Mouse (Mus musculus) hindbrain, postnatal 0 days (tissue): Measurements from ENCODE around the gene Safb2. TPM values are rescaled to one million over a fixed set of nuclear protein-coding genes. Genes with fewer than 3 reads are reported as not detected.

Experiments used
- ATAC-seq: fragments of 200-750 bp; cut with Nextera tagmentation; 2 replicates; pipeline ENCODE4 v1.8.0; 2017; ENCODE audit warnings: mild to moderate bottlenecking, moderate TSS enrichment, moderate library complexity
- DNase-seq: peaks from one replicate; pipeline ENCODE4 v3.0.0-alpha.2; 2015; ENCODE audit warnings: low spot score
- H3K27ac ChIP-seq: fragments of 300-500 bp; sonication (generic); 2 replicates; pipeline ENCODE4 v1.5.1; 2014; ENCODE audit warnings: mild to moderate bottlenecking
- H3K27me3 ChIP-seq: fragments of 300-500 bp; sonication (generic); 2 replicates; pipeline ENCODE4 v1.6.1; 2014; ENCODE audit warnings: low read length, mixed read lengths; ENCODE audit not compliant: insufficient read depth
- H3K36me3 ChIP-seq: fragments of 300-500 bp; sonication (generic); 2 replicates; pipeline ENCODE4 v1.6.1; 2014; ENCODE audit warnings: low read length, mixed read lengths; ENCODE audit not compliant: insufficient read depth
- H3K4me1 ChIP-seq: fragments of 300-500 bp; sonication (generic); 2 replicates; pipeline ENCODE4 v1.6.1; 2014; ENCODE audit warnings: antibody characterized with exemption, low read length, mixed read lengths; ENCODE audit not compliant: insufficient read depth
- H3K4me2 ChIP-seq: fragments of 300-500 bp; sonication (generic); 2 replicates; pipeline ENCODE4 v1.6.1; 2014; ENCODE audit warnings: low read depth, mild to moderate bottlenecking, low read length, moderate library complexity, mixed read lengths
- H3K4me3 ChIP-seq: fragments of 300-500 bp; sonication (generic); 2 replicates; pipeline ENCODE4 v1.5.1; 2014; ENCODE audit warnings: low read length
- H3K9ac ChIP-seq: fragments of 300-500 bp; sonication (generic); replicated peaks from 2 replicates; pipeline ENCODE4 v1.6.1; 2014; ENCODE audit warnings: mild to moderate bottlenecking, low read length, moderate library complexity, mixed read lengths
- H3K9me3 ChIP-seq: fragments of 300-500 bp; sonication (generic); 2 replicates; pipeline ENCODE4 v1.6.1; 2016; ENCODE audit warnings: low read length, mixed read lengths
- CTCF ChIP-seq: IDR thresholded peaks from 2 replicates; pipeline ENCODE4 v1.5.1; 2016; ENCODE audit warnings: antibody characterized with exemption, control low read depth, low read depth
- WGBS: fragments of 180-500 bp; shearing (Covaris S2); extraction: QIAGEN DNeasy Blood & Tissue Kit; methylation state at CpG from one replicate; pipeline ENCODE4 v1.1.7; 2014; 5-methylcytosine and 5-hydroxymethylcytosine counted together
- polyA plus RNA-seq: library from polyadenylated mRNA; unstranded; fragments of >200 nt; fragmentation: Nextera tagmentation; extraction: Ambion mirVana; gene quantifications from 2 replicates; pipeline ENCODE4 v1.2.1, GENCODE M21; 2015
- total RNA-seq: library from RNA; depleted of rRNA; stranded (reverse); fragments of >200 nt; gene quantifications from 2 replicates; pipeline ENCODE4 v1.2.3, GENCODE M21; 2014

Gene Safb2
- total and polyA plus RNA-seq, 2 experiments from 2014 or later, result 45.2 to 48.4 TPM

DNA sequence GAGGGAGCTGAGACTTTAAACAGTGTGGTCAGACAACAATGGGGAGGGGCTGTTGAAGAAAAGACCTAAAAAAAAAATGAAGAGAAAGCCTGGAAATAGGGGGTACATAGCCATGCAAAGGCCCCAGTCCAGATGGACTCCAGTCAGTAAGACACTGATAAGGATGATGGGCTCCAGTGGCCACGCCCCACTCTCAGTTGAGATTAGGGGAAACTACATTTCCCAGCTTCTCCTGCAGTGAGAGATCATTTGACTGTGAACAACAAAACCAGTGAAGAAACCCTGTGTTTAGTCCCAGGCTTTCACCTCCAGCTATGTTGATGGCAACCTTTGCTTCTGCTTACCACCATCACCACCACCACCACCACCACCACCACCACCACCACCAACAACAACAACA lies 38.4 kb downstream of the Safb2 start:
- Histone ChIP-seq H3K27me3 (no peaks in the 10 kb centered on the region), H3K4me1 (peaks cover 9% of the 10 kb centered on the region), H3K4me2 (no peak overlapping the region), H3K9ac (no peak overlapping the region), H3K27ac (no peak overlapping the region), H3K4me3 (no peak overlapping the region), H3K9me3 (no peaks in the 10 kb centered on the region), H3K36me3 (no peaks in the 10 kb centered on the region)
- ATAC-seq (no peak), DNase-seq (no peak)
- WGBS, result 92% methylated on average over 1 of the region's 1 CpGs
- no peak for TF ChIP-seq CTCF

DNA sequence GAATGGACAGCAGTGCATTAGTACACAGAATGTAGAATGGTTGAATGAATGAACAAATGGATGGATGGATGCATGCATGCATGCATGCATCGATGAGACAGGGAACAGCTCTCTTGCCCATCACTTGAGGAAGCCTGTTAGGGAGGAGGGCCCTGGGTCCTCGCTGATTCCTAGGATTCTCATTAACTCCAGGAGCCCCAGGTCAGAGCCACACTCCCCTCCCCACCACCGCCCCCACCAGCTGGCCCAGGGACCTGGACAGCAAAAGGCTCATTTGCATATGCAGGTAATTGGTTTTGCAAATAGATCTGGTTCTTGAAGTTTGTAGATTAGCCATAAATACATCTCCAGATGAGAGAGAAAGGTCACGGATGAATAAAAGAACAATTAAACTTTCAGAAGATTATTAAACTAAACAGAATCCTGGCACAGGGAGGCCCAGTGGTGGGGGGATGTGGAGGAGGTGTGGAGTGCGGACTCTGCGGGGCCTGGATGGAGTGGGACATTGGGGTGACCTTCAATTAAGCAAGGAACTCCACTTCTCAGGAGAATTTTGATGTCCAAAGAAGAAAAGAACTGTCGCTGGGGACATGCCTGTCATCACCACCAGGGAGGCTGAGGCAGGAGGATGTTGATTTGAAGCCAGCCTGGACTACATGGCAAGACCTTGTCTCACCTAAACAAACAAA lies 39.5 kb downstream of the Safb2 start:
- no peak for TF ChIP-seq CTCF
- ATAC-seq (no peak), DNase-seq (no peak)
- H3K27ac ChIP-seq, result no peak overlapping the region
- H3K4me2 ChIP-seq, result no peak overlapping the region
- peaks cover 7% of the 10 kb centered on the region for H3K4me1 ChIP-seq
- H3K9ac ChIP-seq, result no peak overlapping the region
- no peaks in the 10 kb centered on the region for H3K36me3 ChIP-seq
- H3K9me3 ChIP-seq, result no peaks in the 10 kb centered on the region
- 76% methylated on average over 7 of the region's 7 CpGs for WGBS
- H3K4me3 ChIP-seq, result no peak overlapping the region
- no peaks in the 10 kb centered on the region for H3K27me3 ChIP-seq

DNA sequence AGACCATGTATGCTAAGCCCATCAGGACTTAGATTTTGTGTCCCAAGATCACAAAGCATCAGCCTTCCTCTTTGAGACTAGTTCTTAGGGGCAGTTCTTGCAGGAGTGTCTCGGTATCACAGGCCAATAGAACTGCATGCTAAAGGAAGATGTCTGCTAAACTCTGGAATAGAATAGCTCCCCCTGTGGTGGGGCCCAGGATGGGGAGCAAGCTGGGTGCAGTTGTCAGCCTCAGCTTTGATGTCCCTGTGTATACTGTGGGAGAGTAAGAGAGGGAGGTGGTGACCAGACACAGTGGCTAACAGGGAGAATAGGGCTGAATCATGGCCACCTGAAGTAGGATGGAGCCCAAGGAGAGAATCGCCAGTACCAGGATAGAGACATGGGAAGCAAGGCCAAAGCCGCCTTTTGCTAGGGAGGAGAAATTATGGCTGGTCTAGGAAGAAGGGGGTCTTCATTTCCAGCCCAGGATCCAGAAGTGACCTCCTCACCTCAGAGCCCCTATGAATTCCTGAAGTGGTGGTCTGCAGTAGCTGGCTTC lies 40.6 kb downstream of the Safb2 start:
- no peak overlapping the region for H3K4me3 ChIP-seq
- H3K27me3 ChIP-seq, result no peaks in the 10 kb centered on the region
- TF ChIP-seq CTCF, result peak; percentile 42
- 75% methylated on average over 3 of the region's 3 CpGs for WGBS
- DNase-seq, result no peak
- H3K4me2 ChIP-seq, result no peak overlapping the region
- H3K9ac ChIP-seq, result no peak overlapping the region
- no peak overlapping the region for H3K27ac ChIP-seq
- H3K4me1 ChIP-seq, result peaks cover 7% of the 10 kb centered on the region
- H3K36me3 ChIP-seq, result no peaks in the 10 kb centered on the region
- ATAC-seq, result no peak
- no peaks in the 10 kb centered on the region for H3K9me3 ChIP-seq

DNA sequence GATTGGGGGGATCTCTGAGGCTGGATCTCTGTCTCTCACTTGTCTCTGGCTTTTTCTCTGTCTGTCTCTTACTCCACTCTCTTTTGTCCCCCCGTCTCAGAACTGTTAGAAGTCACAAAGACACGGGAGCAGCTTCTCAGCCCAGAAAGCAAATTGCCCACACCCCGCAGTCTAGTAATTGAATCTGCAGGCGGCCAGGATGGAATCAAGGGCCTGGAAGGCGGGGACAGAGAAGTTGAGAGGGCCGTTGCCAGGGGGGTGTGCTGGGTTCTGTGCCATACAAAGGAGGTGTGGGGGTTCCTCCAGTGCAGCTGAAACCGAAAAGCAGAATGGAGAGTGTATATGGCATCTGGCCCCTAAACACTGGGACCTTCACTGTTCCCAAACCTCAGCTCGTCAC lies 41.6 kb downstream of the Safb2 start:
- Histone ChIP-seq H3K4me2 (no peak overlapping the region), H3K9me3 (no peaks in the 10 kb centered on the region), H3K9ac (no peak overlapping the region), H3K4me1 (peaks cover 11% of the 10 kb centered on the region), H3K27me3 (no peaks in the 10 kb centered on the region), H3K4me3 (no peak overlapping the region), H3K36me3 (no peaks in the 10 kb centered on the region), H3K27ac (peak overlapping the region; percentile 22; the same call in 1 of the 2 replicates)
- TF ChIP-seq CTCF, result no peak
- ATAC-seq (no peak), DNase-seq (peak; percentile 51)
- WGBS, result 16% methylated on average over 8 of the region's 8 CpGs

DNA sequence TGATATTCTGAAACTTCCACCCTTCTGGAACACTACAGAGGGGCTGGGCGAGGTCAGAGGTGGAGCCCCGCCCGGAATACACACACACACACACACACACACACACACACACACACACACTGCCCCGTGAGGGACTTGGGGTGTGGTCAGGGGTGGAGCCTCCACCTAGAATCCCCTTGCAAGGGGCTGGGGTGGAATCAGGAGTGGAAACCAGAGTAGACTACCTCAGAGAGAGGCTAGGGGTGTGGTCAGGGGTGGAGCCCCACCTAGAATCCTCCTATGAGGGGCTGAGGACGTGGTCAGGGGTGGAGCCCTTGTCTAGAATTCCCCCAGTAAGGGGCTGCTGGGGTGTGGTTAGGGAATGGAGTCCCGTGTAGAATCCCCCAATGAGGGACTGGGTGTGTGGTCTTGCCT lies 43.8 kb downstream of the Safb2 start:
- DNase-seq (no peak), ATAC-seq (no peak)
- no peaks in the 10 kb centered on the region for H3K27me3 ChIP-seq
- no peak overlapping the region for H3K9ac ChIP-seq
- no peak overlapping the region for H3K4me3 ChIP-seq
- peaks cover 6% of the 10 kb centered on the region; the same call in 1 of the 2 replicates for H3K4me1 ChIP-seq
- no peak overlapping the region for H3K4me2 ChIP-seq
- H3K36me3 ChIP-seq, result no peaks in the 10 kb centered on the region
- WGBS, result 42% methylated on average over 6 of the region's 6 CpGs
- no peaks in the 10 kb centered on the region for H3K9me3 ChIP-seq
- TF ChIP-seq CTCF, result no peak
- no peak overlapping the region for H3K27ac ChIP-seq

DNA sequence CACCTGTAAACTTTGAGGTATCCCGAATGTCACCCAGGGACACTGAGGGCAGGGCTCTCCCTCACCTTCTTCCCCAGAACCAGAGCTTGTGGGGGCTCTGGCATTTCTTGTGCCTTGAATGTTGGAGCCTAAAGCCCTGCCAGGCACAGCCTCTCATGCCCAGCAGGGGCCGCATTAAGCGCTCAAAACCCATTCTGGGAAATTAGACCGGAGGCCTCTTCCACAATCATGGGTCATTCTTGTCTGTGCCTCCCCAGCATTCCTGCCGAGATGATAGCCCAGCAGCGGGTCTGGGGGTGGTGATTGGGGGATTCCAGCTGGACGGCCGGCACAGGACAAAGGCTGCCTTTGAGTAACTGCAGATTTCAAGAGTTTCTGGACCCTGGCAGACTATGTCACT lies 46.5 kb downstream of the Safb2 start:
- H3K27me3 ChIP-seq, result no peaks in the 10 kb centered on the region
- peaks cover 6% of the 10 kb centered on the region; the same call in 1 of the 2 replicates for H3K4me1 ChIP-seq
- H3K27ac ChIP-seq, result no peak overlapping the region
- peak; percentile 81 for DNase-seq
- H3K4me3 ChIP-seq, result no peak overlapping the region
- no peak overlapping the region for H3K9ac ChIP-seq
- H3K36me3 ChIP-seq, result no peaks in the 10 kb centered on the region
- no peak overlapping the region for H3K4me2 ChIP-seq
- 12% methylated on average over 8 of the region's 8 CpGs for WGBS
- TF ChIP-seq CTCF, result peak; percentile 61
- no peaks in the 10 kb centered on the region for H3K9me3 ChIP-seq
- peak; percentile 52 for ATAC-seq

DNA sequence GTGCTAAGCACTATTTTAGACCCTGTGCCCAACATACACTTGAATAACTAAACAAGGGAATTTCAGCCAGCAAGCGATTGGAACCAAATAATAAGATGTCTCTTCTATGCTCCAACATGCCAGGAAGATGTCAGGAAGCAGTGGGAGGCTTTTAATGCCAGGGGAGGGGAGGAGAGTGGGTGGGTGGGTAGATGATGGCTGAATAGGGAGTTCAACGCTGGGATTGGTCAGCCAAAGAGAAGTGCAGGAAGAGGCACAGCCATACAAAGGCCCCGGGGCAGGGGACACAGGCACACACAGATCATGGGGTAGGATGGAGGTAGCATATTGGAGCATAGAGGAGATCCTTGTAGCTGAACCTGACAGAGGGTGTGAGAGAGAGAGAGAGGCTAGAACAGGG lies 47.5 kb downstream of the Safb2 start:
- no peaks in the 10 kb centered on the region for H3K9me3 ChIP-seq
- H3K36me3 ChIP-seq, result no peaks in the 10 kb centered on the region
- no peak overlapping the region for H3K9ac ChIP-seq
- ATAC-seq (peak; percentile 33; the same call in 1 of the 2 replicates), DNase-seq (peak; percentile 58)
- H3K27ac ChIP-seq, result peak overlapping the region; percentile 64
- TF ChIP-seq CTCF, result no peak
- no peak overlapping the region for H3K4me3 ChIP-seq
- no peaks in the 10 kb centered on the region for H3K27me3 ChIP-seq
- no peak overlapping the region for H3K4me2 ChIP-seq
- WGBS, result 29% methylated on average over 3 of the region's 3 CpGs
- H3K4me1 ChIP-seq, result peaks cover 6% of the 10 kb centered on the region; the same call in 1 of the 2 replicates
